Mouse (Mus musculus) E14TG2a.4 (cell line): Measurements from ENCODE around the gene Atp11b.

Source experiments
- CTCF ChIP-seq: conservative IDR thresholded peaks from 2 replicates; pipeline ENCODE4 v1.5.1; 2014; ENCODE audit warnings: low read length
- NANOG ChIP-seq: IDR thresholded peaks from 2 replicates; pipeline ENCODE4 v1.6.1; 2014; ENCODE audit warnings: borderline replicate concordance, low read length, mixed read lengths

DNA sequence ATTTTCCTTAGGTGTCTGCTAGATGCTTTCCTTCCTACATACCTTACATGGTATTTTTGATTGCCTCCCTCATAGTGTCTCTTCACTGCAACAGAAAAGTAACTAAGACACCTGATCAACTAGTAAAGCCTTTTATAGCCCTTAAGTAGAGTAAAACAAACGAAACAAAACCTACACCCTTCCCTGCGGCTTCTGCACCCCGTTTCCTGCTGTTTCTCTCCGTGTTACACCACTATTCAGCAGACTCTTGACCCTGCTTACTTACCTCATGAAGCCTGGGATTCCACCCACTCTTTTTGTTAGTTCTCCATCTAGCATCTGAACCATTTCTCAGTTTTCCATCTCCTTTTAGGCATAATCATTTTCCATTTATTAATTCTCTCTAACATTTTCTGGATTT is 8.8 kb downstream of the Atp11b start:
- TF ChIP-seq NANOG = no peak
- no peak for TF ChIP-seq CTCF
